Mouse (Mus musculus): Measurements from ENCODE around the gene Hic1. TPM values are rescaled to one million over a fixed set of nuclear protein-coding genes. Genes with fewer than 3 reads are reported as not detected.

The Hic1 gene
- 6.8 TPM for polyA plus RNA-seq (2017; shearing (Covaris generic))

GRCm38 (mm10) chr11:75169405-75170080 is at the start of gene Hic1:
Hic1 (minus strand) TSS chr11:75169519.

GRCm38 (mm10) chr11:75193256-75194071 is 24.1 kb upstream of the Hic1 start, which contains the start of gene Rtn4rl1:
Rtn4rl1 (plus strand) TSS chr11:75193783.

GRCm38 (mm10) chr11:75190905-75191441 is 21.7 kb upstream of the Hic1 start, which contains the start of gene Dph1:
Dph1 (minus strand) TSS chr11:75191241.

GRCm38 (mm10) chr11:75178672-75179208 is 9.4 kb upstream of the Hic1 start, which contains the start of gene Ovca2:
Ovca2 (minus strand) TSS chr11:75178835.

Other genes with a start within 250 kb of the Hic1 start
- 32.1 TPM for gene Smg6, start 243.7 kb downstream of the Hic1 start, polyA plus RNA-seq (2017; shearing (Covaris generic))
- 7.3 TPM for gene Srr, start 243.6 kb downstream of the Hic1 start, polyA plus RNA-seq (2017; shearing (Covaris generic))
- 34.0 TPM for gene Ovca2, start 9.3 kb upstream of the Hic1 start, polyA plus RNA-seq (2017; shearing (Covaris generic))
- 23.8 TPM for gene Dph1, start 21.7 kb upstream of the Hic1 start, polyA plus RNA-seq (2017; shearing (Covaris generic))
- gene Rtn4rl1, start 24.3 kb upstream of the Hic1 start, polyA plus RNA-seq (2017; shearing (Covaris generic)) = 17.3 TPM
- gene Rpa1, start 178.8 kb upstream of the Hic1 start, polyA plus RNA-seq (2017; shearing (Covaris generic)) = 130 TPM
- 19.0 TPM for gene Smyd4, start 178.9 kb upstream of the Hic1 start, polyA plus RNA-seq (2017; shearing (Covaris generic))

Data from CD4-positive, CD25-positive, alpha-beta regulatory T cell (primary cell).